Mouse (Mus musculus): ENCODE data around the gene Olfr1335. TPM values are rescaled to one million over a fixed set of nuclear protein-coding genes. Genes with fewer than 3 reads are reported as not detected.
"Not testable (repeated sequence)": the region's sequence is repeated elsewhere in the genome, so short reads cannot be mapped to it uniquely, and the experiment has no call there.

The Olfr1335 gene
- not detected for total RNA-seq (2021)
- long read RNA-seq, experiment 1 = 0 reads
- long read RNA-seq, experiment 2 = 0 reads

GRCm38 (mm10) chr4:118809844-118810243, at the start of gene Olfr1335:
TSS of gene Olfr1335 (minus strand) at chr4:118809944.
- no peak for DNase-seq (ENCODE audit: low spot score)

GRCm38 (mm10) chr4:118836179-118836578, 26.4 kb upstream of the Olfr1335 start, which contains the start of gene Olfr1333:
TSS of gene Olfr1333 (minus strand) at chr4:118836279.
- no peak for DNase-seq (ENCODE audit: low spot score)

DNA sequence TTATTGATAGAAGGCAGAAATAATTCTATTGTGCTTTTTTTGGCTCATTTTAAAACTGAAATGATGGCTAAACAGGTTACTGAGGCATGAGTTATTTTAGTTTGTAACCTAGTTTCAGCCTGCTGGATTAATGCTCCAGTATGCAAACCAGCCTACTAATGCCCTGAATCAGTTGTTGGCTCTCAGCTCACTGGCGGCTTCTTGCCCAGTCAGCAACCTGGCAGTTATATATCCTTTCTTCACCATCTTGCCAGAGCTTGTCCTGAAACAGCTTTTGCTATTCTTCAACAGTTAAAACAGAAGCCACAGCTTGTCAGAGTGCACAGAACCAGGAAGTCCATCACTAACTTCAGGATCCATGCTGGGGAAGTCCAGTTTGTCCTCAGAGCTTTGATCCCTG, 9.2 kb upstream of the Olfr1335 start:
- no peak for DNase-seq (ENCODE audit: low spot score)

DNA sequence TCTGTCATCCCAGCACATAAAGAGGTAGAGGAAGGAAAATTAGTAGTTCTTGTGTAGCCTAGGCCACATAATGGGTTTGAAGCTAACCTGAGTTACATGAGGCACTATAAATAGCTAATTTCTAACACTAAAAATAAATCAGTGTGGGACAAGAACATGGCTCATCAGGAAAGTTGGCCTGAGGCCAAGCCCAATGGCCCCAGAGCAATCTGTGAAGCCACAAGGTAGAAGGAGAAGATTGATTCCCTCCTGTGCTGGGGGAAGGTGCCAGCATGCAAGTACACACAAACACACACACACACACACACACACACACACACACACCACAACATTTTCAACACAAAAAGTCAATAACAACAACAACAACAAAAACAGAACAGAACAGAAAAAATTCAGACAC, 16.9 kb downstream of the Olfr1335 start:
- not testable (repeated sequence) for DNase-seq (ENCODE audit: low spot score)

DNA sequence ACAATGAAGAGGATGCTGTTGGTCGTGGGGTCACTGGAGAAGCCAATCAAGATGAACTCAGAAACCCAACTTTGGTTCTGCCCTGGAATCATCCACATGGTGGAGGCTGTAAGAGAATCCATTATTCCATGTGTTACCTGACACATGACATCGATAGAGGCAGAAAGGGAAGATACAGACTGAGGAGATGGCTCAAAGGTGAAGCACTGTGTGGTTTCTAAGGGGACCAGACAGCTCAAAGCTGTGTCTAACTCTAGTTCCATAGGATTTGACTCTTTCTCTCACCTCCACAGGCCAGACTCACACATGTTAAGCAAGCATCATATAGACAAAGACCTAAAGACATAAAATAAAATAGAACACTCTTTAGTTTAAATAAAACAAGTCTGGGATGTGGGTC, 27.3 kb downstream of the Olfr1335 start, which contains the start of gene Olfr1337:
Gene Olfr1337 (minus strand): TSS at position 101 of the 400 bp plus-strand sequence.
- DNase-seq (ENCODE audit: low spot score) = no peak

Other genes with a start within 250 kb of the Olfr1335 start
- not detected for gene Cfap57, start 189.2 kb downstream of the Olfr1335 start, total RNA-seq (2021)
- 10 to 100 TPM; 23.6 to 26.9 TPM for gene Ebna1bp2, start 189.1 kb downstream of the Olfr1335 start, total RNA-seq (2021)
- gene Olfr62, start 151.0 kb downstream of the Olfr1335 start, total RNA-seq (2021) = not detected
- not detected for gene Olfr1342, start 117.2 kb downstream of the Olfr1335 start, total RNA-seq (2021)
- not detected for gene Olfr1341, start 106.4 kb downstream of the Olfr1335 start, total RNA-seq (2021)
- not detected for gene Olfr1340, start 89.8 kb downstream of the Olfr1335 start, total RNA-seq (2021)
- not detected for gene Olfr1339, start 77.8 kb downstream of the Olfr1335 start, total RNA-seq (2021)
- gene Olfr1338, start 51.2 kb downstream of the Olfr1335 start, total RNA-seq (2021) = not detected
- not detected for gene Olfr1337, start 27.4 kb downstream of the Olfr1335 start, total RNA-seq (2021)
- not detected for gene Olfr1333, start 26.3 kb upstream of the Olfr1335 start, total RNA-seq (2021)
- gene Olfr1331, start 54.7 kb upstream of the Olfr1335 start, total RNA-seq (2021) = not detected
- gene Olfr1330, start 78.7 kb upstream of the Olfr1335 start, total RNA-seq (2021) = not detected
- gene Olfr1329, start 107.5 kb upstream of the Olfr1335 start, total RNA-seq (2021) = not detected
- not detected for gene Olfr1328, start 128.7 kb upstream of the Olfr1335 start, total RNA-seq (2021)
- under 1 TPM; 0.19 to 0.50 TPM for gene Lao1, start 151.6 kb upstream of the Olfr1335 start, total RNA-seq (2021)

Measured in gastrocnemius, adult 18-20 months (tissue).